Mouse (Mus musculus): ENCODE data around the gene Rnf103. TPM values are rescaled to one million over a fixed set of nuclear protein-coding genes. Genes with fewer than 3 reads are reported as not detected.
"Not testable (repeated sequence)": the region's sequence is repeated elsewhere in the genome, so short reads cannot be mapped to it uniquely, and the experiment has no call there.

Gene Rnf103
- polyA plus RNA-seq, 1 experiment from 2014 or later, result 30.7 TPM

- WGBS, result 85% methylated on average over 4 of the region's 4 CpGs
- Histone ChIP-seq H3K9me3 (ENCODE audit: control insufficient read depth, low read length) (no peaks in the 10 kb centered on the region), H3K4me1 (ENCODE audit: control insufficient read depth, insufficient read depth, low read length) (no peaks in the 10 kb centered on the region), H3K27me3 (ENCODE audit: control insufficient read depth, insufficient read depth, low read length) (no peaks in the 10 kb centered on the region), H3K9ac (replicated peaks; ENCODE audit: low read depth, low read length) (no peak overlapping the region), H3K36me3 (ENCODE audit: control insufficient read depth, insufficient read depth, low read length) (no peaks in the 10 kb centered on the region), H3K4me2 (ENCODE audit: low read depth, low read length) (no peak overlapping the region), H3K4me3 (ENCODE audit: low read depth, low read length) (no peak overlapping the region), H3K27ac (ENCODE audit: low read depth, low read length) (no peak overlapping the region)
- ATAC-seq (ENCODE audit: low read depth), result no peak
These were observed 21.7 kb upstream of the Rnf103 start for GRCm38 (mm10) chr6:71471830-71472520.

- Histone ChIP-seq H3K27me3 (ENCODE audit: control insufficient read depth, insufficient read depth, low read length) (no peaks in the 10 kb centered on the region), H3K4me1 (ENCODE audit: control insufficient read depth, insufficient read depth, low read length) (no peaks in the 10 kb centered on the region), H3K4me2 (ENCODE audit: low read depth, low read length) (no peak overlapping the region), H3K27ac (ENCODE audit: low read depth, low read length) (no peak overlapping the region), H3K9ac (replicated peaks; ENCODE audit: low read depth, low read length) (no peak overlapping the region), H3K4me3 (ENCODE audit: low read depth, low read length) (no peak overlapping the region), H3K9me3 (ENCODE audit: control insufficient read depth, low read length) (no peaks in the 10 kb centered on the region), H3K36me3 (ENCODE audit: control insufficient read depth, insufficient read depth, low read length) (no peaks in the 10 kb centered on the region)
- ATAC-seq (ENCODE audit: low read depth), result no peak
- WGBS, result 93% methylated on average over 1 of the region's 1 CpGs
These were observed 20.9 kb upstream of the Rnf103 start for GRCm38 (mm10) chr6:71472786-71473185.

GRCm38 (mm10) chr6:71475604-71476003 lies 18.1 kb upstream of the Rnf103 start:
- ATAC-seq (ENCODE audit: low read depth), result no peak
- no peaks in the 10 kb centered on the region for H3K9me3 ChIP-seq (ENCODE audit: control insufficient read depth, low read length)
- H3K36me3 ChIP-seq (ENCODE audit: control insufficient read depth, insufficient read depth, low read length), result no peaks in the 10 kb centered on the region
- H3K9ac ChIP-seq (replicated peaks; ENCODE audit: low read depth, low read length), result no peak overlapping the region
- no peaks in the 10 kb centered on the region for H3K27me3 ChIP-seq (ENCODE audit: control insufficient read depth, insufficient read depth, low read length)
- no peak overlapping the region for H3K4me3 ChIP-seq (ENCODE audit: low read depth, low read length)
- H3K4me2 ChIP-seq (ENCODE audit: low read depth, low read length), result no peak overlapping the region
- H3K27ac ChIP-seq (ENCODE audit: low read depth, low read length), result no peak overlapping the region
- H3K4me1 ChIP-seq (ENCODE audit: control insufficient read depth, insufficient read depth, low read length), result no peaks in the 10 kb centered on the region
- 97% methylated on average over 3 of the region's 3 CpGs for WGBS

- H3K36me3 ChIP-seq (ENCODE audit: control insufficient read depth, insufficient read depth, low read length), result no peaks in the 10 kb centered on the region
- no peak overlapping the region for H3K4me2 ChIP-seq (ENCODE audit: low read depth, low read length)
- H3K9me3 ChIP-seq (ENCODE audit: control insufficient read depth, low read length), result no peaks in the 10 kb centered on the region
- no peak overlapping the region for H3K4me3 ChIP-seq (ENCODE audit: low read depth, low read length)
- H3K9ac ChIP-seq (replicated peaks; ENCODE audit: low read depth, low read length), result no peak overlapping the region
- no peak for ATAC-seq (ENCODE audit: low read depth)
- H3K27ac ChIP-seq (ENCODE audit: low read depth, low read length), result no peak overlapping the region
- H3K4me1 ChIP-seq (ENCODE audit: control insufficient read depth, insufficient read depth, low read length), result no peaks in the 10 kb centered on the region
- no peaks in the 10 kb centered on the region for H3K27me3 ChIP-seq (ENCODE audit: control insufficient read depth, insufficient read depth, low read length)
- WGBS, result 81% methylated on average over 5 of the region's 5 CpGs
These were observed 16.9 kb upstream of the Rnf103 start for GRCm38 (mm10) chr6:71476783-71477182.

- H3K36me3 ChIP-seq (ENCODE audit: control insufficient read depth, insufficient read depth, low read length); H3K4me1 ChIP-seq (ENCODE audit: control insufficient read depth, insufficient read depth, low read length); H3K9ac ChIP-seq (replicated peaks; ENCODE audit: low read depth, low read length): not testable (repeated sequence)
These were observed 14.7 kb upstream of the Rnf103 start for GRCm38 (mm10) chr6:71478816-71479568.

GRCm38 (mm10) chr6:71479588-71479987 lies 14.1 kb upstream of the Rnf103 start:
- not testable (repeated sequence) for H3K9ac ChIP-seq (replicated peaks; ENCODE audit: low read depth, low read length); H3K36me3 ChIP-seq (ENCODE audit: control insufficient read depth, insufficient read depth, low read length); H3K4me3 ChIP-seq (ENCODE audit: low read depth, low read length); ATAC-seq (ENCODE audit: low read depth); H3K9me3 ChIP-seq (ENCODE audit: control insufficient read depth, low read length); H3K4me2 ChIP-seq (ENCODE audit: low read depth, low read length); H3K27me3 ChIP-seq (ENCODE audit: control insufficient read depth, insufficient read depth, low read length); H3K4me1 ChIP-seq (ENCODE audit: control insufficient read depth, insufficient read depth, low read length); H3K27ac ChIP-seq (ENCODE audit: low read depth, low read length)
- WGBS, result 96% methylated on average over 2 of the region's 2 CpGs

More at GRCm38 (mm10) chr6:71478816-71479568, 14.7 kb upstream of the Rnf103 start:
- H3K27ac ChIP-seq (ENCODE audit: low read depth, low read length); H3K27me3 ChIP-seq (ENCODE audit: control insufficient read depth, insufficient read depth, low read length); ATAC-seq (ENCODE audit: low read depth); H3K4me2 ChIP-seq (ENCODE audit: low read depth, low read length); H3K9me3 ChIP-seq (ENCODE audit: control insufficient read depth, low read length); H3K4me3 ChIP-seq (ENCODE audit: low read depth, low read length): not testable (repeated sequence)
- 94% methylated on average over 10 of the region's 10 CpGs for WGBS

GRCm38 (mm10) chr6:71480136-71480535 lies 13.6 kb upstream of the Rnf103 start:
- Histone ChIP-seq H3K27ac (ENCODE audit: low read depth, low read length) (no peak overlapping the region), H3K36me3 (ENCODE audit: control insufficient read depth, insufficient read depth, low read length) (no peaks in the 10 kb centered on the region), H3K4me2 (ENCODE audit: low read depth, low read length) (no peak overlapping the region), H3K9ac (replicated peaks; ENCODE audit: low read depth, low read length) (no peak overlapping the region), H3K27me3 (ENCODE audit: control insufficient read depth, insufficient read depth, low read length) (no peaks in the 10 kb centered on the region), H3K9me3 (ENCODE audit: control insufficient read depth, low read length) (no peaks in the 10 kb centered on the region), H3K4me3 (ENCODE audit: low read depth, low read length) (no peak overlapping the region), H3K4me1 (ENCODE audit: control insufficient read depth, insufficient read depth, low read length) (no peaks in the 10 kb centered on the region)
- no peak for ATAC-seq (ENCODE audit: low read depth)
- WGBS, result 88% methylated on average over 1 of the region's 1 CpGs

GRCm38 (mm10) chr6:71481136-71481535 lies 12.6 kb upstream of the Rnf103 start:
- no peaks in the 10 kb centered on the region for H3K9me3 ChIP-seq (ENCODE audit: control insufficient read depth, low read length)
- 60% methylated on average over 7 of the region's 7 CpGs for WGBS
- ATAC-seq (ENCODE audit: low read depth), result no peak
- no peak overlapping the region for H3K27ac ChIP-seq (ENCODE audit: low read depth, low read length)
- no peaks in the 10 kb centered on the region for H3K4me1 ChIP-seq (ENCODE audit: control insufficient read depth, insufficient read depth, low read length)
- no peaks in the 10 kb centered on the region for H3K27me3 ChIP-seq (ENCODE audit: control insufficient read depth, insufficient read depth, low read length)
- H3K4me3 ChIP-seq (ENCODE audit: low read depth, low read length), result no peak overlapping the region
- no peaks in the 10 kb centered on the region for H3K36me3 ChIP-seq (ENCODE audit: control insufficient read depth, insufficient read depth, low read length)
- no peak overlapping the region for H3K4me2 ChIP-seq (ENCODE audit: low read depth, low read length)
- H3K9ac ChIP-seq (replicated peaks; ENCODE audit: low read depth, low read length), result no peak overlapping the region

- Histone ChIP-seq H3K9me3 (ENCODE audit: control insufficient read depth, low read length) (no peaks in the 10 kb centered on the region), H3K27me3 (ENCODE audit: control insufficient read depth, insufficient read depth, low read length) (no peaks in the 10 kb centered on the region), H3K36me3 (ENCODE audit: control insufficient read depth, insufficient read depth, low read length) (no peaks in the 10 kb centered on the region), H3K4me1 (ENCODE audit: control insufficient read depth, insufficient read depth, low read length) (no peaks in the 10 kb centered on the region), H3K4me2 (ENCODE audit: low read depth, low read length) (no peak overlapping the region), H3K4me3 (ENCODE audit: low read depth, low read length) (no peak overlapping the region), H3K9ac (replicated peaks; ENCODE audit: low read depth, low read length) (no peak overlapping the region), H3K27ac (ENCODE audit: low read depth, low read length) (no peak overlapping the region)
- ATAC-seq (ENCODE audit: low read depth), result no peak
- 83% methylated on average over 5 of the region's 5 CpGs for WGBS
These were observed 8.4 kb upstream of the Rnf103 start for GRCm38 (mm10) chr6:71485246-71485645.

Data from neural tube, embryonic 14.5 days (tissue).